Mouse (Mus musculus): ENCODE data around the gene Patl2. TPM values are rescaled to one million over a fixed set of nuclear protein-coding genes. Genes with fewer than 3 reads are reported as not detected.
"Not testable (repeated sequence)": the region's sequence is repeated elsewhere in the genome, so short reads cannot be mapped to it uniquely, and the experiment has no call there.

Patl2 gene
- polyA plus RNA-seq, 1 experiment: not detected

DNA sequence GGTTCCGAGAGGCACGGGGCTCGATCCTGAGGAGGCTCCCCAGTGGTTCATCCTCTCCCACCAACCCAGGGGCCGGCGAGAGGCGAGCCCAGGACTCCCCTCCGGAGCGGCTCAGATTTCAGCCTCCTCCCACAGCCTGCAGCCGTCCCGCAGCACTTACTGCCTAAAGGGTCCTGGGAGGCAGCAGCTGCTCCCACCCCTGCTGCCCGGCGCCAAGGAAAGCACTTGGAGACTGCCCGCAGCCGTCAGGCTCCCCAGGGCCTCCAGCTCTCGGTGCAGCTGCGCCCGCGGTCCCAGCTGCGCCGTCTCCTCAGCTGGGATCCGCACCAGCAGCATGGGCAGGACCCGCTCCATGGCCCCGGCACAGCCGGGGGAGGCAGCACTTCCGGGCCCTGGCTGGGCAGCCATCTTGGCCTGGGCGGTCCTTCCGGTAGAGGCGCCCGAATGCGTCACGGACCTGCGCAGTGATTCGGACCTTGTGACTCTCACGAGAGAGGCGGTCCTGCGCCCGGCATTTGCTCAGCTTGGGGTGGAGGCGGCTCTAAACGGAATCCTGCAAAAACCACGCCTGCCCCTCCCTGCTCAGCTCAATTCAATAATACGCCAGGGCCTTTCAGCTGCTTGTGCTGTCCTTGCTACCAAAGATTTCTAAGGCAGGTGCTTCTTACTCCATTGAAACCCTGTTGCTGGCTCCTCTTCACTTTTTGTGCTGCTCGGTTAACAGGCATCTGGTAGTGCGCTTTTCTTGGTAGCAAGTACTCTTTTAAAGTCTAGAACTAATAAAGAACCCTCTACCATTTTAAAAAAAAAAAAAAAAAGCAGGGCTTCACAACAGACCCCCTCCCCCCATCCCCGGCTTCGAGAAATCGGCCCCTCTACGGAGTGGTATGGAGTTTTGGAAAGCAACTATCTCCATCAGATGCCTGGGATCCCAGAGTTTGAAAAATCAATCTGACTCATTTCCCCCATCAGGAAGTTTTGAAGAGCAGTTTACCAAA, 67.7 kb downstream of the Patl2 start, which contains the start of gene Spg11:
Gene Spg11 (minus strand): TSS at position 426 of the 998 bp plus-strand sequence.
- peak within 1 kb of the TSS; percentile 70 for H3K4me3 ChIP-seq (ENCODE audit: insufficient read depth, low read depth, low read length)
- peak; percentile 100 for TF ChIP-seq POLR2A (IDR thresholded peaks at IDR 0.05; ENCODE audit: insufficient read depth, low read depth, low read length)
- no peak for TF ChIP-seq CTCF (IDR thresholded peaks at IDR 0.05; ENCODE audit: insufficient read depth, low read depth, low read length)
- peak within 1 kb of the TSS; percentile 80 for H3K27ac ChIP-seq (ENCODE audit: insufficient read depth, low read depth, low read length)
- H3K4me1 ChIP-seq (ENCODE audit: control insufficient read depth, insufficient read depth, low read length): peaks cover 5% of the 10 kb centered on the region; the same call in 1 of the 2 replicates
- under 1% methylated on average over 47 of the region's 47 CpGs for WGBS

DNA sequence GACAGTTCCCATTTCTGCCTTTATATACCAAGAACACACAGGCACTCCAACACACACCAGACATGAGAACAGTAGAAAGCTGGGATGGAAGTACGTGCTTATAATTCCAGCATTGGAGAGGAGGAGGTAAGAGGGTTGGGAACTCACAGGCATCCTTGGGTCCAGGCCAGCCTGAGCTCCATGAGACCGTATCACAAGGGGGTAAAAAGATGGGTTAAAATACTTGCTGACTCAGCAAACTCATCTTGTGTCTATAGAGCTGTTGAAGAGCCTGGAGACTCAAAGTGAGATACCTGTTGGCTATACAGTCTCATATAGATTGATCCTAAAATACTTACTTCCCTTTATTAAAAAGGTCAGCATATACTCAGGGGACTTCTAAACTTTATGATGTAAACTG, 69.1 kb downstream of the Patl2 start:
- no peak overlapping the region for H3K4me3 ChIP-seq (ENCODE audit: insufficient read depth, low read depth, low read length)
- TF ChIP-seq CTCF (IDR thresholded peaks at IDR 0.05; ENCODE audit: insufficient read depth, low read depth, low read length) (no peak), POLR2A (IDR thresholded peaks at IDR 0.05; ENCODE audit: insufficient read depth, low read depth, low read length) (no peak)
- 85% methylated on average over 2 of the region's 2 CpGs for WGBS
- H3K27ac ChIP-seq (ENCODE audit: insufficient read depth, low read depth, low read length): no peak overlapping the region
- peaks cover 5% of the 10 kb centered on the region; the same call in 1 of the 2 replicates for H3K4me1 ChIP-seq (ENCODE audit: control insufficient read depth, insufficient read depth, low read length)

DNA sequence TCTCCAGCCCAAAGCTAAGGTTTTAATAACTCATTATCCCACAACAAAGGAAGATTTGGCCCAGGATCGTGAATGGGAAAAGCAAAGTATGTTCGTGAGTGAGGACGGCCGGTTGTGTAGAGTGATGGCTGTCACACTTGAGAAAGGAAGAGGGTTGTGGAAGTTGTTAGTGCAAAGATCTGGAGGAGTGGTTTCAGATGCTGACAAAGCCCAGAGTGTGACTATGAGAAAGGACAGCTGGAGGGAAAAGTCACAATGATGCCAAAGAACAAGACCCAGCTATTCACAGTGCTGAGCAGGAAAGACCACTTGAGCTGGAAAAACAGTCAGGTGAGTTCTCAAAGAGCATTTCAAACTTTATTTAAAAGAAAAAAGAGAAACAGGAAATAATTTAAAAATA, 76.3 kb downstream of the Patl2 start:
- Histone ChIP-seq H3K27ac (ENCODE audit: insufficient read depth, low read depth, low read length) (no peak overlapping the region), H3K4me3 (ENCODE audit: insufficient read depth, low read depth, low read length) (no peak overlapping the region), H3K4me1 (ENCODE audit: control insufficient read depth, insufficient read depth, low read length) (no peaks in the 10 kb centered on the region)
- 72% methylated on average over 4 of the region's 4 CpGs for WGBS
- TF ChIP-seq POLR2A (IDR thresholded peaks at IDR 0.05; ENCODE audit: insufficient read depth, low read depth, low read length) (no peak), CTCF (IDR thresholded peaks at IDR 0.05; ENCODE audit: insufficient read depth, low read depth, low read length) (no peak)

DNA sequence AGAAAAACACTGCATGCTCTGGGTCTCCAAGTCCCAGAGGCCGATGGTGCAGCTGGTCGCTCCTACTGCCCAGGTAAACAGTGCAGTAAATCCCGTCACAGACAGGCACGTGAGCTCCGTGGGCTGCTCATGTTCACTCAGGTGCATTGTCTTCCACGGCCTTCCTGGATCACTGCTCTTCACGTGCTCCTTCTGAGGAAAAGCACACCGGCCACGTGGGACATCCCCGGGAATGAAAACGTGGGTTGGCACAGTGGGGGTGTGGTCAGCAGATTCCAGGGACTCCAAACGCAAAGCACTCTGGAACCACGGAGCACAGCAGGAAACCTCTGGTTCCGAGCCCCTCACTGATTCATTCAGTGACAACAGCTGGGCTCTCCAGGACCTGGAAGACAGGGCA, 77.9 kb downstream of the Patl2 start:
- WGBS: 83% methylated on average over 14 of the region's 14 CpGs
- no peak for TF ChIP-seq CTCF (IDR thresholded peaks at IDR 0.05; ENCODE audit: insufficient read depth, low read depth, low read length)
- TF ChIP-seq POLR2A (IDR thresholded peaks at IDR 0.05; ENCODE audit: insufficient read depth, low read depth, low read length): no peak
- H3K4me3 ChIP-seq (ENCODE audit: insufficient read depth, low read depth, low read length): no peak overlapping the region
- H3K27ac ChIP-seq (ENCODE audit: insufficient read depth, low read depth, low read length): no peak overlapping the region
- no peaks in the 10 kb centered on the region for H3K4me1 ChIP-seq (ENCODE audit: control insufficient read depth, insufficient read depth, low read length)

DNA sequence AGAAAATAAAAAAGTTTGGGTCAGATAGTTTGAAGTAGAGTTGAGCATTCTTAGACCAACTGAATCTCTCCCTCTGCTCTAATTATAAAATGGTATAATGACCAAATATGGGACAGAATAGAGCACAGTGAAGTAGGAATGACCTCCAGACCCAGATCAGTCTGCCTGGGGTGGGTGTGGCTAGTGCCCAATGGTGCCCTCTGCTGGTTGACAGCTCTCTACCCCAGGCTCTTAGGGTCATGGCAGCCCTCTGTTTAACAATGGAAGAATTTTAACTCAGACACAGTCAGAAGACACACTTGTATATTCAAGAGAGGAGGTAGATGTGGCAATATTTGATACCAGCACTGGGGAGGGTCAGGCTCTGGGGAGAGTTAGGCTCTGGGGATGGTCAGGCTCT, 83.9 kb downstream of the Patl2 start:
- TF ChIP-seq CTCF (IDR thresholded peaks at IDR 0.05; ENCODE audit: insufficient read depth, low read depth, low read length) (no peak), POLR2A (IDR thresholded peaks at IDR 0.05; ENCODE audit: insufficient read depth, low read depth, low read length) (no peak)
- Histone ChIP-seq H3K27ac (ENCODE audit: insufficient read depth, low read depth, low read length) (no peak overlapping the region), H3K4me3 (ENCODE audit: insufficient read depth, low read depth, low read length) (no peak overlapping the region), H3K4me1 (ENCODE audit: control insufficient read depth, insufficient read depth, low read length) (no peaks in the 10 kb centered on the region)

DNA sequence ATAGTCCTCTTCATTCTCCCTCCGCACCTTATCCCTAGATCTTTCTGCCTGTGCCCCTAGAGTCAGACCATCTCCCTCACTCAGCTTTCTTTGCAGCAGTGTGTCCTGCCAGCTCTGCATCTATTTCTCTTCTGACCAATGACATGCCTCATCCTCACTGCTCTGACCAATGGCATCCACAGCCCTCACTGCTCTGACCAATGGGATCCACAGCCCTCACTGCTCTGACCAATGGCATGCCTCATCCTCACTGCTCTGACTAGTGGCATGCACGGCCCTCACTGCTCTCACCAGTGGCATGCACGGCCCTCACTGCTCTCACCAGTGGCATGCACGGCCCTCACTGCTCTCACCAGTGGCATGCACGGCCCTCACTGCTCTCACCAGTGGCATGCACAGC, 88.3 kb downstream of the Patl2 start:
- not testable (repeated sequence) for H3K27ac ChIP-seq (ENCODE audit: insufficient read depth, low read depth, low read length); H3K4me1 ChIP-seq (ENCODE audit: control insufficient read depth, insufficient read depth, low read length); H3K4me3 ChIP-seq (ENCODE audit: insufficient read depth, low read depth, low read length)
- 82% methylated on average over 5 of the region's 5 CpGs for WGBS

DNA sequence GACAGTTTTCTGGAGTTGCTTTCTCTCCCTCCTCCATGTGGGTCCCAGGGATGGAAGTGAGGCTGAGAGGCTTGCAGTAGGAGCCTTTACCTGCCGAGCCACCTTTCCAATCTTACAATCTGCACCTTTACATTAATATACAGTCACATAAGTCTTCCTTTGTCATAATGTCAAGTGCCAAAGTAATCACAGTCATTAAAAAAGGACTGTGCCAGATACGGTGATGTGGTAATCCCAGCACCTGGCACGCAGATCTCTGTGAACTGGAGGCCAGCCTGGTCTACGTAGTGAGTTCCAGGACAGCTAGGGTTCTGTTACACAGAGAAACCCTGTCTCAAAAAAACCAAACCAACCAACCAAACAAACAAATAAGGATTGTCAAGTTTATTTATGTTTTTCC, 92.1 kb downstream of the Patl2 start:
- no peak overlapping the region for H3K27ac ChIP-seq (ENCODE audit: insufficient read depth, low read depth, low read length)
- no peak overlapping the region for H3K4me3 ChIP-seq (ENCODE audit: insufficient read depth, low read depth, low read length)
- 86% methylated on average over 4 of the region's 4 CpGs for WGBS
- TF ChIP-seq POLR2A (IDR thresholded peaks at IDR 0.05; ENCODE audit: insufficient read depth, low read depth, low read length) (no peak), CTCF (IDR thresholded peaks at IDR 0.05; ENCODE audit: insufficient read depth, low read depth, low read length) (no peak)
- H3K4me1 ChIP-seq (ENCODE audit: control insufficient read depth, insufficient read depth, low read length): no peaks in the 10 kb centered on the region

DNA sequence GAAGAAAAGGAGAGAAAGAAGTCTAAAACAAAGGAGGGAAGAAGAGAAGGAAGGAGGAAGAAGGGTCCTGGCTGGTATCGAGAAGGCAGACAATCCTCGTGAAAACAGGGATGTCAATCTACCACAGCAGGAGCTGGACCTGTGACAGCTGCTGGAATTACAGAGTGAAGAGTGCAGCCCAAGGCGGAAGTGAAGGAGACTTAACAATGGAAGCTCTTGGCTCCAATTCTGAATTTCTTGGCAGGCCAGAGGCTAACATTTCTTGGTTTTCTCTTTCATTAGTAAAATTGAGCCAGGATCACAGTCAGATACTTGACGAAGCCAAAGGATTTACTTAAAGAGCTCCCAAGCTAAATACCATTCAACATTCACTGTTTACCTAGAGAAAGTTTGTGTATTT, 99.5 kb downstream of the Patl2 start:
- 27% methylated on average over 4 of the region's 4 CpGs for WGBS
- Histone ChIP-seq H3K4me1 (ENCODE audit: control insufficient read depth, insufficient read depth, low read length) (peaks cover 3% of the 10 kb centered on the region; the same call in 1 of the 2 replicates), H3K27ac (ENCODE audit: insufficient read depth, low read depth, low read length) (no peak overlapping the region), H3K4me3 (ENCODE audit: insufficient read depth, low read depth, low read length) (no peak overlapping the region)
- TF ChIP-seq CTCF (IDR thresholded peaks at IDR 0.05; ENCODE audit: insufficient read depth, low read depth, low read length) (no peak), POLR2A (IDR thresholded peaks at IDR 0.05; ENCODE audit: insufficient read depth, low read depth, low read length) (no peak)

DNA sequence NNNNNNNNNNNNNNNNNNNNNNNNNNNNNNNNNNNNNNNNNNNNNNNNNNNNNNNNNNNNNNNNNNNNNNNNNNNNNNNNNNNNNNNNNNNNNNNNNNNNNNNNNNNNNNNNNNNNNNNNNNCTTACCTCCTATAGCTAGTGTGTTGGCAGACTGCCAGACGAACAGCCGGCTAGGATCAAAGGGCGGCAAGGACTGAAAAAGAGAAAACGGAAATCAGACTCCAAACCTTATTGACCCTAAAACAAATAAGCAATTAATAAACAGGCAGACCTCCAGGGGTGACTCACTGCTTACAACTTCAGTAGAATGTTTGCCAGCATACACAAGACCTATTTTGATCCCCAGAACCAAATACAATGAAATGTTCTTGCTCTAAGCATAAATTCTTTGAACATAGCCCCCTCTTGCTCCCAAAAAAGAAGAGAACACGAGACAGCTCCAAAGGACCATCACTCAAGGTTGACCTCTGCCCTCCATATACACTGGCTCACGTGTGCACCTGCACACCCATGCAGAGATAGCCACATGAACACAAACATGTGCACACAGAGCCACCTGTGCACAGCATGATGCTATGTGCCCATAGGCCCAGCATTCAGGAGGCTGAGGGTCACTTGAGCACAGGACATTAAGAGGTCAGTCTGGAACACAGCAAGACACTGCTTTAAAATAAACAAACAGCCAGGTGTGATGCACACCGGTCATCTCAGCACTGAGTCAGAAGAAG, 104.1 kb downstream of the Patl2 start:
- TF ChIP-seq CTCF (IDR thresholded peaks at IDR 0.05; ENCODE audit: insufficient read depth, low read depth, low read length): no peak
- no peak for TF ChIP-seq POLR2A (IDR thresholded peaks at IDR 0.05; ENCODE audit: insufficient read depth, low read depth, low read length)
- Histone ChIP-seq H3K4me1 (ENCODE audit: control insufficient read depth, insufficient read depth, low read length) (peaks cover 3% of the 10 kb centered on the region; the same call in 1 of the 2 replicates), H3K27ac (ENCODE audit: insufficient read depth, low read depth, low read length) (no peak overlapping the region), H3K4me3 (ENCODE audit: insufficient read depth, low read depth, low read length) (no peak overlapping the region)
- WGBS: 38% methylated on average over 7 of the region's 7 CpGs

Other genes with a start within 250 kb of the Patl2 start
- not detected in 2 replicates for gene Ctdspl2, start 230.2 kb downstream of the Patl2 start, polyA plus RNA-seq (2012; ENCODE audit: insufficient read depth, insufficient read length, low replicate concordance, missing spikeins)
- not detected in 2 replicates for gene Mageb3, start 230.1 kb downstream of the Patl2 start, polyA plus RNA-seq (2012; ENCODE audit: insufficient read depth, insufficient read length, low replicate concordance, missing spikeins)
- gene Eif3j1, start 157.6 kb downstream of the Patl2 start, polyA plus RNA-seq (2012; ENCODE audit: insufficient read depth, insufficient read length, low replicate concordance, missing spikeins): not detected in 2 replicates
- 39.5 TPM in 1 of 2 replicates, not detected in the other for gene Spg11, start 67.8 kb downstream of the Patl2 start, polyA plus RNA-seq (2012; ENCODE audit: insufficient read depth, insufficient read length, low replicate concordance, missing spikeins)
- 735 TPM in 1 of 2 replicates, not detected in the other for gene B2m, start 38.5 kb downstream of the Patl2 start, polyA plus RNA-seq (2012; ENCODE audit: insufficient read depth, insufficient read length, low replicate concordance, missing spikeins)
- gene Trim69, start 25.5 kb downstream of the Patl2 start, polyA plus RNA-seq (2012; ENCODE audit: insufficient read depth, insufficient read length, low replicate concordance, missing spikeins): not detected in 2 replicates
- not detected in 2 replicates for gene Terb2, start 83 bp upstream of the Patl2 start, polyA plus RNA-seq (2012; ENCODE audit: insufficient read depth, insufficient read length, low replicate concordance, missing spikeins)
- gene Sord, start 48.6 kb upstream of the Patl2 start, polyA plus RNA-seq (2012; ENCODE audit: insufficient read depth, insufficient read length, low replicate concordance, missing spikeins): not detected in 2 replicates
- not detected in 2 replicates for gene Duox2, start 112.3 kb upstream of the Patl2 start, polyA plus RNA-seq (2012; ENCODE audit: insufficient read depth, insufficient read length, low replicate concordance, missing spikeins)
- gene Duoxa2, start 112.7 kb upstream of the Patl2 start, polyA plus RNA-seq (2012; ENCODE audit: insufficient read depth, insufficient read length, low replicate concordance, missing spikeins): not detected in 2 replicates
- gene Duoxa1, start 127.5 kb upstream of the Patl2 start, polyA plus RNA-seq (2012; ENCODE audit: insufficient read depth, insufficient read length, low replicate concordance, missing spikeins): not detected in 2 replicates
- not detected in 2 replicates for gene Duox1, start 129.5 kb upstream of the Patl2 start, polyA plus RNA-seq (2012; ENCODE audit: insufficient read depth, insufficient read length, low replicate concordance, missing spikeins)
- gene Shf, start 183.0 kb upstream of the Patl2 start, polyA plus RNA-seq (2012; ENCODE audit: insufficient read depth, insufficient read length, low replicate concordance, missing spikeins): not detected in 2 replicates
- gene Slc28a2, start 240.3 kb upstream of the Patl2 start, polyA plus RNA-seq (2012; ENCODE audit: insufficient read depth, insufficient read length, low replicate concordance, missing spikeins): not detected in 2 replicates

All from olfactory bulb, adult 2 months (tissue).